Mouse (Mus musculus): ENCODE measurements at regions not wholly inside any gene's neighbourhood (a gene's known extent, or its start where the extent isn't known, plus 50 kb on each side); places are given as distances from the start of the nearest gene placed in this dataset.

DNA sequence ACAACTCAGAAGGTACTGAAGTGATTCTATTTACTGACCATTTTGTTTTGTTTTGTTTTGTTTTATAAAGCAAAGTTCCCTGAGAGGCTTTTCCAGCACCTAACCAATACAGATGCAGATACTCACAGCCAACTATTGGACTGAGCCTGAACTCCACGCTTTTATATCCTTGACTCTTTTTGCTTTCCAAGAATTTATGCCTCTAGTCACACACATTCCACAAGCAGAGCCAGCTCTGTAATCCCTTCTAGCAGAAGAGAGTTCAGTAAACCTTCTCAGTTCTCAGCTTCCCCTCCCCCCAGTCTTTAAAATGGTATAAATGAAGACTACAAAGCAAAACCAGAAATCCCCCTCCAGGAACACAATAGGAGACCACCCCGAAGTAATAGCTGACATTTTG lies 269.0 kb upstream of the 1700003H04Rik start:
- in situ Hi-C loops (cut with MboI, MseI), result no loop called here

DNA sequence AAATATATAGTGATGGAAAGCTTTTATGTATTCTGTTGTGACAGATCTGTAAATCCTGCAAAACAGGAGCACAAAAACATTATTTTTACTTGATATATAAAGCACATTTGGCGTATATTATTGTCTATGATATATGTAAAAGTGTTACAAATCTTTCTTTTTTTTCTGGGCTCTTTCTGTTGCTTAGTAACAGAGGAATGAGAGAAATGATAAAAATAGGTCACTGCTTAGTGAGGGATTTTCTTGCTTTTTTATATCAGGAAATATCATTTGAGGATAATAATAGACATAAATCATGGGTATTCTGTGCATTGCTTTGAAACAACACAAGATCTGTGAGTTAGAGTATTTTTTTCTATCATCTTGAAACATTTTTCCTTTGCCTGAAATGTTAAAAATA lies 239.7 kb upstream of the 1700003H04Rik start:
- in situ Hi-C loops (cut with MboI, MseI), result no loop called here

DNA sequence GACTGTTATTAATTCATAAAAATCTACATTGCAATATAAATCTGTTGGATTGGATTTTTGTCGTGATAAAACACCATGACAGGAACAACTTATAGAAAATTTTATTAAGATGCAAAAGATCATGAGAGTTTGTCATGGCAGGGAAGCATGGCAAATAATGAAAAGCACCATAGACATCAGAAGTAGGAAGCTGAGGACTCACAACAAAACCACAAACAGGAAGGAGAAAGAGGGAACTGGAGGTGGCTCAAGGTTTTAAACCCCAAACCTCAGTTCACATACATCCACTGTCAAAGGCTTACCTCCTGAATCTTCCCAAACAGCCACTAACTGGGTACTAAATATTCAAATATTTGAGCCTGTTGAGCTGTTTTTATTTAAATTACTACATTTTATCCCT lies 226.0 kb upstream of the 1700003H04Rik start:
- in situ Hi-C loops (cut with MboI, MseI), result no loop called here

DNA sequence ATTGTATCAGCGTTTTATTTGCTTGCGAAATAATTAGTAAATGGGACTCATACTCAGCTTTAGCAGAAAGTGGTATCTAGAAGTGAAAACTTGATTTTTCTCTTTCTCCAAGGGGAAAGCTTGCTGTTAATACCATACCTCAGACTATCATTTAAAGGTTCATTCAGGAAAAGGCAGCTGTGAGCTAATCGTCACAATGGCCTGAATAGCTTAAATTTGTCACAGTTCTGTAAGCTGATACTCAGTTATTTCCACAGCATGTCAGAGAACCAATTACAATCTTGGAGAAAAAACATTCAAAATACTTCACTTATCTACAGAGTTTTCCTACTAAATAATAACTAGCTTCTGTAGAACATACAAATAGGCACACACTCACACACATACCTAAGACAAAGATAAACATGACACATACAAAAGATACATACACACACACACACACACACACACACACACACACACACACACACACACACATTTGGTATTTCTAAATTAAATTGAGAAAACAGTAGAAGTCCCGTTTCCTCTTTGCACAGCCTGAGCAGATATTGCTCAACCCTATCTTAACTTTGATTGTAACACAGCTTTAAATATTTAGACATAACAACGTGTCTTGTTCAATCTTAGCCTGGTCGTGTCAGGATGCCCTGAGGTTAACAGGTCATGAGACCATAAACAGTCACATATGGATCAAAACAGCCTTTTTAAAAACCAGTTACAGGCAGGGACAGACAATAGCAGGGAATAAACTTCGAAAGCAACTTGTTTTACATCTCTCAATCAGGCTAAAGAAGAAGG lies 208.5 kb upstream of the 1700003H04Rik start:
- in situ Hi-C loops (cut with MboI, MseI), result no loop called here

DNA sequence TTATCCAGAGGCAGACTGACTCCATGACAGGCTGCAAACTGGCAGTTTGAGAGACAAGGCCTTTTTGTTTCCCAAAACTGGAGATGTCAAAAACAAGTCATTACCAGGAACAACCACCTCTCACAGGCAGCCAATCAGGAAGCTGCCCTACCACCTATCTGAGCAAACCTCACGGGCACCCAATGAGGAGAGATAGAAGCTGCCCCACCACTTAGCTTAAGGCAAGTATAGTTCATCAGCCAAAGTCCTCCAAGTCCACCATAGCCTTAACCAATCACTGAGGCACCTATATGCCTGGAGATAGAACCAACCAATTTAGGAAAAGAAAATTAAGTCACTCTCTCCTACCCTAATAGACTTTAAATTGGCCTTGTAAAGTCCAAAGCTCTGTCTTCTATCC lies 207.3 kb upstream of the 1700003H04Rik start:
- in situ Hi-C loops (cut with MboI, MseI), result no loop called here

DNA sequence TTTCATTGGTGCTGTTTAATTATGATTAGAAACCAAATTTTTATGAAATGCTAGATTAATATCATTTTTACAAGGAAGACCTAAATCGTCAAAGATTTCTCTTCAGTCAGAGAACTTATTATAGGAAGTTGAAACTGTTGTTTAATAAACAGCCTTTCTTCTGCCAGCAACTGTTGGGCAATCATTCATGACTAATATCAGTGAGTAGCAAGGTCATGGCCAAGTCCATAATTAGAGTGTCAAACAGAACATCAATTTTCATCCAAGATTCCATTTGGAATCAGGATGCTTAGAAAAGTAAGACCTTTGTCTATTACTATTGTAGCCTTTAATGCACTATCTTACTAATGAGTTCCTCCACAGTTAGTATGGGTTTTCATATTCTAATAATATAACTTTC lies 189.4 kb upstream of the 1700003H04Rik start:
- in situ Hi-C loops (cut with MboI, MseI), result no loop called here

DNA sequence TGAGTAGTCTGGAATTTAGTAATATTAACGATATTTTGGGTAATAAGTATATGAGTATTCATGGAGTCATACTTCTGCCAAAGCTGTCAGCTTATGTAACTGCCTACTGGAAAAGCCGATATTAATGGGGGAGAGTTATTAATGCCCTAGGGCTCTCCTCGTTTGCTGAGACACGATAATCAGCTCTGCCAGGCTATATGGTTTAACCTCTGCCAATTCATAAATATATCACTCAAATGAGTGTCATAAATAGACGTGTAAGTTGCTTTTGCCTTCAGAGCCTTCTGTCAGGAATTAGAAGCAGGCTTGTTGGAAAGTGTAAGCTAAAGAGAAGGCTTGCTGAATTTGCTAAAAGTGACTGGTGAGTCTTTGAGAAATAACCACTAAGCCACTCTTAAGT lies 188.4 kb upstream of the 1700003H04Rik start:
- in situ Hi-C loops (cut with MboI, MseI), result no loop called here

DNA sequence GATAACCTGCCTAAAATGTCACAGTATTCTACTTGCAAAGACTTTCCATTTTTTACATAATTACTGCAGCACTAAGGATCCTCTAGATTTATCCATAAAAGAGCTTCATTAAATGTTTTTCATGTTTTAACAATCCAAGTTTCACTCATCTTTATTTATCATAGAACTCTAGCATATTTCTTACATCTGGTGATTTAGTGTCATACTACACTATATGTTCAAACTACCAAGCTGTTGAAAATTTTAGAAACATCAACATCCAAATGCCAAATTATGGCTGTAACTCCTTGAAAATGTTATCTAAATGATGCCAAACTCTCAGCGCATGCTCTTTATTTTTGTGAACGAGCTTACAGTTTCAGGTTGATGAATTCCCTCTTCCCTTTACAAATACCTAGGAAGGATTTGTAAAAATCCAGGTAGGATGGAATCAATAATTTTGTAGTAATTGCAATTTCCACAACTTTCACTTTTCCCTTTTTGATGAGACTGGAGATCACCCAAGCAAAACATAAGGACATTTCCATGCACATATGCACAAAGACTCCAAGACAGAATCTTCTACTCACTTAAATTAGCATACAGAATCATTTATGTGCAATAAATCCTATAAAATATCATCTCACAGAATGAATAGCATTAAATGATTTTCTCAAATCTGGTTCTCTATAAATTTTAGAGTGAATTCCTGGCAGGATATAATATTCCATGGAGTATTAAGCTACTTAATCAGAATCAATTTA lies 175.0 kb upstream of the 1700003H04Rik start:
- in situ Hi-C loops (cut with MboI, MseI), result no loop called here

DNA sequence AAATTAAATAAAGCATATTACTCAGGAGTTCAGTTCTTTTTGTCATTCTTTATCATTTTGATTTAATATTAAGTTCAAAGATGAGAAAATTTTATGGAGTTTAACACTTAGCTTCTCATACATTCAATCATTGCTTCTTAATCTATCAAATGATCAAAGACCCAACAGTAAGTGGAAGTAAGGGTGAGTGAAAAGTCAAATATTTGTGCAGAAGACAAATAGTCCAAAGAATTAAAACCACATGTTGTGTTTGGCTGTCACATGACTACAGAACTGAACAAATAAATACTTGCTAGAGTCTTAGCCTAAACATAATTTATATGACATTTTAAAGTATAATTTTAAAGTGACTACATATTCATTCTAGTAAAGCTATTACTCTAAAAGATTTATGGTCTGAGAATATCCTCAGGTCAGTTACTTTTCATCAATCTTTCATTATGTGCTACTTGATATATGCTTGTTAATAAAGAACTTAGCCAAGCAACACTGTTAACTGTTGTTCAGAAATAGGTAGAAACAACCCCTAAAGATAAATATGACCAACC lies 171.7 kb upstream of the 1700003H04Rik start:
- in situ Hi-C loops (cut with MboI, MseI), result no loop called here

DNA sequence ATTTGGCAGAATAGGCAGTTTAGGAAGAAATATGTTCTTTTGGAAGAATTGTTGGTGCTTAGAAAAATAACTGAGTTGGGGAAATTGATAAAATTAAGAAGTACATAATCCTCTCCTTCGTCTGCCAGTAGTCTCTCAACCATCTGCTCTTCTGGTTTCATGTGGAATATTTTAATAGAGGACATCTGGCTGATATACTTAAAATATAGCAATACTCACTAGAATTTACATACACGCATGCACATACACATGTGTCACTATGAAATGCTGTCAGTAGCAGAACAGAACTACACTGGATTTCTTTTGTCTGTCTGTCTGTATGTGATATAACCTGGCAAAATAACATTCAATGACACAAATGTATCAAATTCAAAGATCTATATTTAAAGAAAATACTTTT lies 168.4 kb upstream of the 1700003H04Rik start:
- in situ Hi-C loops (cut with MboI, MseI), result no loop called here

DNA sequence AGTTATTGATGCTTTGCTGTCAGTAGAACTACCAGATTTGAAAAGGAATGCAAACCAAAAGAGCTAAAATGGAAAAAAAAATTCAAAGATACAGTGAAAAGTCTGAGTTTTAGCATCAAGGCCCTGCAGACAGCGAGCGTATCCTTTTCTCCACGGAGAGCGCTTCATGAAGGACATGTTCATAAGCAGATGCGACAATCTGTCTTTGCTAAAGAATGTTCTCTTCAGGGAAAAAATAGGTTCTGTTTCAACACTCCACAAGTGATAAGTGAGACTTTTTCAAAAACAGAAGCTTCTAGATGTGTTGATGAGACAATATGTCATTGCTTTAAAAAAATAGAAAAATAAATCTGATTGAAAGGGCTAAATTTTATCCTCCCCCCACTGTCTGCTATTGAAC lies 147.4 kb upstream of the 1700003H04Rik start:
- in situ Hi-C loops (cut with MboI, MseI), result no loop called here

DNA sequence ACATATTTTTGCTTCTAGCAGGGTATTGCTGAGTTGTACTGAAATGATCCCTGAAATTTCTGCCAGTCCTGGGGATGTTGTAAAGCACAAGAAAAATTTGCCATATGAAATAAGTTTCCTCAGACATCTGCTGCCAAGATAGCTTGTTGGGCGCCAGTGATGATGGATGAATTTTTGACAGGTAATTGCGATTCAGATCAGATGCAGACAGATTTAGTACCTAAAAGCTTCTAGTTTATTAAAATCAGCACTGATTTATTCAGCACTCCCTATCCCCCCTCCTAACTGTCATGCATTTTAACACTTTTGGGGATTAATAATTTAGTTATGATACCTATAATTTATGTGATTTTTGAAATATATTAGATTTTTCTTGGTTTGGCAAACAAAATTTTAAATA lies 131.3 kb upstream of the 1700003H04Rik start:
- in situ Hi-C loops (cut with MboI, MseI), result no loop called here

DNA sequence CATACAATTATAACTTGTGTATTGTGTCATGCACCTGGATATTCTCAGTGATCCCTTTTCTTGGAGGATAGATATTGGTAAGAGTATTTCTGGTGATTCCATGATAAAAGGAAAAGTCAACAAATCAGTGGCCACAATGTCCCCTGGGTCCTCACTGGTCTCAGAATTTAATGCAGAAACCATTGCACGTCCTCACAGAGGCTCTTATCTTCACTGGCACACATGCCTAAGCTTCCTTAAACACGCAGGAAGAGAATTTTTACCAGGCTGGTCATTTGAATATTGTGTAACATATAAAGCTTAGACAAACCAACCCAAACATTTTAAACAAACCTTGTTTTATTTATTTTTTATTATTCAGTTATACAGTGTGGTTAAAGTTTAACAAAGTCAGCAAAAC lies 92.7 kb upstream of the 1700003H04Rik start:
- in situ Hi-C loops (cut with MboI, MseI), result loop anchor here in 1 of 2 experiments (10.0 kb wide), 1 partner anchor 239 kb away; no protein-coding TSS in a partner anchor

DNA sequence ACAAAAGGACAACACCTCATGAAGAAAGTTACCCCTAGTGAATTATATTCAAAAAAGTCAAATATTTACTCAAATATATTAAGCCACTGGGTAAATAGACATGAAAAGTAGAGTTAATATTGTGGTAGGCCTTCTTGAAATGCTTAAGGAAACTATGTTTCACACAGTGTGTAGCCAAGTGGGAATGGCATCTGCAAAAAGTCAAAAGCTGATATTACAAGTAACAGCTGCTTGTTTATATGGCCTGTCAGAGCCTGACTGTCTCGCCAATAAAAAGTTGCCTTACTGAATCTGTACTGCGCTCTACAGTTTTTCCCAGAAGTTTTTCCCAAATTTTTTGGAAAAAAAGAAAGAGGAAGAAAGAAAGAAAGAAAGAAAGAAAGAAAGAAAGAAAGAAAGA lies 77.3 kb upstream of the 1700003H04Rik start:
- in situ Hi-C loops (cut with MboI, MseI), result no loop called here

DNA sequence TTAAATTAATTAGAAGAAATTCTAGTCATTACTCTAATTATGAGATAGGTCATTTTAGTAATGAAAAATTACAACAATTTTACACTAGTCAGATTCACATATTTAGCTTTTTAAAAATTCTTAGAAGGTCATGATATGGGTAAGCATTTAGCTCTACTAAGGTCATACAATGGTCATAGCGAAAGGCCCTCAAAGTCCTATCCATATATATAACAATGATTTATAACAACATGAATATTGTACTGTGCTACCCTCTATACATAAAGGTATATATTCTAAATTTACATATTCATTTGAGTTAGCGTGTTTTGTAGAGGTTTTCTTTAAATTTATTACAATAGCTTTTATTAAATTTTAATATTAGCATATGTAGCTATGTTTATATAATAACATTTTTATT lies 52.5 kb upstream of the 1700003H04Rik start:
- in situ Hi-C loops (cut with MboI, MseI), result no loop called here
